Comparison of ENCODE assay signal across 8 mouse cellular contexts in the genomic region with DNA sequence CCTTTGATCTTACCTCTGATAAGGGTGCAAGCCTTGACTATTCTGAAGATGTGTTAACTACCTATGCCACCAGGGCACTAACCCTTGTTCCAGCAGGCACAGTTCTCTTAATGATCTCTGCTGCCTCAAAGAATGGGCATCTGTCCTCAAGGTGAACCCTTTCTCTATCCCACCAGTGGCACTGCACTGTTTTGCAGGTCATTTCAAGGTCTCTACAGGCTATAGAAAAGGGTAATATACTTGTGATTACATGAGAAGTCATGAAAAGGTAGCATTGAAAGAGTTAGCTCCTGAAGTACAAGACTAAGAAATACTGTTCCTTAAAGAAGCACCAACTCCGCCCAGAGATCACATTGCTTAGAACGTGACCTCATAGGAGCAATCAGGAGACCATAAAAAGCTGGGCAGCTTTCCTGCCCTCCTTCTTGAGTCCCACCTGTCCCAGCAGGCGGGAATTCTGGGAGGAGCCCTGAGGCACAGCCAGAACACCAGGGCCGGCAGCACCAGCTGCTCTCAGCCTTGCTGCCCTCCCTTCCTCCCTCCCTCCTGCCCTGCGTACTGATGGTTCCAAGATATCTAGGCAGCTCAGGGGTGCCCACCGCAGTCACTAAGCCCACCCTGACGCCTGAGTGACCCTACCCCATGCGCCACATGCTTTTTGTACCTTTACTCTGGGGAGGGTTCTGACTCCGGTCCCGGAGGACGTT.
DNase-seq lines count a peak whose midpoint lies in the region; ATAC-seq and TF ChIP-seq lines count a peak whose summit lies in the region.

No protein-coding gene starts in this region.

- H3K9ac ChIP-seq in liver, adult 2 months (ENCODE audit: low read depth, low read length), result peak overlapping the region; percentile 44
- peak overlapping the region; percentile 71 for H3K9ac ChIP-seq in forebrain, embryonic 13.5 days
- peak overlapping the region; percentile 68 for H3K9ac ChIP-seq in hindbrain, embryonic 16.5 days (ENCODE audit: low read depth, low read length)
- peak overlapping the region; percentile 21; the same call in 1 of the 2 replicates for H3K9ac ChIP-seq in liver, embryonic 15.5 days
- H3K9ac ChIP-seq in neural tube, embryonic 13.5 days, result peak overlapping the region; percentile 75

- WGBS in liver, adult 2 months, result 65% methylated on average over 11 of the region's 11 CpGs
- 14% methylated on average over 11 of the region's 11 CpGs for WGBS in forebrain, embryonic 13.5 days
- WGBS in hindbrain, embryonic 16.5 days, result 17% methylated on average over 11 of the region's 11 CpGs
- WGBS in liver, embryonic 15.5 days (ENCODE audit: insufficient replicate concordance), result 8% methylated on average over 11 of the region's 11 CpGs
- 6% methylated on average over 11 of the region's 11 CpGs for WGBS in neural tube, embryonic 13.5 days

- no peaks in the 10 kb centered on the region for H3K36me3 ChIP-seq in liver, adult 2 months (ENCODE audit: control insufficient read depth, insufficient read depth, low read length)
- H3K36me3 ChIP-seq in forebrain, embryonic 13.5 days (ENCODE audit: poor library complexity, severe bottlenecking), result 0 out of 2 replicates have a peak, but pooled peaks cover 4% of the 10 kb centered on the region
- H3K36me3 ChIP-seq in hindbrain, embryonic 16.5 days (ENCODE audit: control insufficient read depth, insufficient read depth, low read length), result no peaks in the 10 kb centered on the region
- H3K36me3 ChIP-seq in liver, embryonic 15.5 days (replicated peaks), result no peaks in the 10 kb centered on the region
- H3K36me3 ChIP-seq in neural tube, embryonic 13.5 days, result no peaks in the 10 kb centered on the region

- H3K9me3 ChIP-seq in forebrain, embryonic 13.5 days (replicated peaks), result no peaks in the 10 kb centered on the region
- no peaks in the 10 kb centered on the region for H3K9me3 ChIP-seq in hindbrain, embryonic 16.5 days (ENCODE audit: control insufficient read depth, low read length)
- no peaks in the 10 kb centered on the region for H3K9me3 ChIP-seq in liver, embryonic 15.5 days (replicated peaks)
- H3K9me3 ChIP-seq in neural tube, embryonic 13.5 days, result no peaks in the 10 kb centered on the region

- TF ChIP-seq CTCF in liver, adult 2 months (IDR thresholded peaks at IDR 0.05; ENCODE audit: low read depth, low read length), result no peak

- H3K4me1 ChIP-seq in liver, adult 2 months (ENCODE audit: control insufficient read depth, insufficient read depth, low read length), result peaks cover under 1% of the 10 kb centered on the region; the same call in 1 of the 2 replicates
- peaks cover 47% of the 10 kb centered on the region for H3K4me1 ChIP-seq in forebrain, embryonic 13.5 days
- H3K4me1 ChIP-seq in hindbrain, embryonic 16.5 days (ENCODE audit: control insufficient read depth, insufficient read depth, low read depth, low read length), result peaks cover 24% of the 10 kb centered on the region
- H3K4me1 ChIP-seq in liver, embryonic 15.5 days (replicated peaks), result no peaks in the 10 kb centered on the region; the same call in 1 of the 2 replicates
- H3K4me1 ChIP-seq in neural tube, embryonic 13.5 days (replicated peaks), result peaks cover 42% of the 10 kb centered on the region

- no peak for DNase-seq in liver, adult 2 months (ENCODE audit: extremely low read depth, low read depth, low spot score)
- DNase-seq in liver (no peak), adipocyte (ENCODE audit: low spot score) (no peak)

- H3K27ac ChIP-seq in liver, adult 2 months (replicated peaks; ENCODE audit: insufficient read depth, low read depth, low read length), result peak overlapping the region; percentile 63
- peak overlapping the region; percentile 93 for H3K27ac ChIP-seq in forebrain, embryonic 13.5 days
- peak overlapping the region; percentile 80 for H3K27ac ChIP-seq in hindbrain, embryonic 16.5 days (ENCODE audit: low read depth, low read length)
- H3K27ac ChIP-seq in liver, embryonic 15.5 days (replicated peaks), result peak overlapping the region; percentile 48; the same call in 1 of the 2 replicates
- peak overlapping the region; percentile 92 for H3K27ac ChIP-seq in neural tube, embryonic 13.5 days (replicated peaks)

- peak overlapping the region; percentile 83 for H3K4me2 ChIP-seq in forebrain, embryonic 13.5 days
- peak overlapping the region; percentile 78 for H3K4me2 ChIP-seq in hindbrain, embryonic 16.5 days (ENCODE audit: low read length)
- H3K4me2 ChIP-seq in liver, embryonic 15.5 days, result peak overlapping the region; percentile 59
- peak overlapping the region; percentile 81 for H3K4me2 ChIP-seq in neural tube, embryonic 13.5 days

- H3K4me3 ChIP-seq in liver, adult 2 months (ENCODE audit: insufficient read depth, low read depth, low read length), result peak overlapping the region; percentile 63
- H3K4me3 ChIP-seq in forebrain, embryonic 13.5 days, result peak overlapping the region; percentile 40
- peak overlapping the region; percentile 43 for H3K4me3 ChIP-seq in hindbrain, embryonic 16.5 days (ENCODE audit: low read length)
- peak overlapping the region; percentile 53 for H3K4me3 ChIP-seq in liver, embryonic 15.5 days (replicated peaks)
- peak overlapping the region; percentile 45 for H3K4me3 ChIP-seq in neural tube, embryonic 13.5 days

- no peaks in the 10 kb centered on the region for H3K79me2 ChIP-seq in liver, adult 2 months (ENCODE audit: control insufficient read depth, insufficient read depth, low read length)

- TF ChIP-seq POLR2A in liver, adult 2 months (IDR thresholded peaks at IDR 0.05; ENCODE audit: extremely low read depth, insufficient read depth, low read length), result no peak

- peak; percentile 60 for ATAC-seq in cerebellum, adult (ENCODE audit: insufficient number of reproducible peaks, low FRiP score, low TSS enrichment)
- peak; percentile 76 for ATAC-seq in forebrain, embryonic 13.5 days
- peak; percentile 73 for ATAC-seq in hindbrain, embryonic 16.5 days
- ATAC-seq in liver, embryonic 15.5 days (ENCODE audit: insufficient read depth), result 0 out of 2 replicates have a peak, but pooled peaks have one; percentile 18
- peak; percentile 74 for ATAC-seq in neural tube, embryonic 13.5 days (ENCODE audit: low read depth)

- no peaks in the 10 kb centered on the region for H3K27me3 ChIP-seq in liver, adult 2 months (ENCODE audit: control insufficient read depth, insufficient read depth, low read length)
- no peaks in the 10 kb centered on the region for H3K27me3 ChIP-seq in forebrain, embryonic 13.5 days
- no peaks in the 10 kb centered on the region for H3K27me3 ChIP-seq in hindbrain, embryonic 16.5 days (replicated peaks; ENCODE audit: control insufficient read depth, insufficient read depth, low read length)
- no peaks in the 10 kb centered on the region for H3K27me3 ChIP-seq in liver, embryonic 15.5 days
- no peaks in the 10 kb centered on the region for H3K27me3 ChIP-seq in neural tube, embryonic 13.5 days

Comparison
In these comparisons a context has a peak if more than half of its experiments do, and no peak if none do; other contexts are left out.
1. H3K9ac ChIP-seq: peak in every context shown above with its lines; median percentile 75 in neural tube, embryonic 13.5 days; 71 in forebrain, embryonic 13.5 days; 68 in hindbrain, embryonic 16.5 days; 44 in liver, adult 2 months; 21 in liver, embryonic 15.5 days.
2. ATAC-seq: peak in every context shown above with its lines; median percentile 76 in forebrain, embryonic 13.5 days; 74 in neural tube, embryonic 13.5 days; 73 in hindbrain, embryonic 16.5 days; 60 in cerebellum, adult; 18 in liver, embryonic 15.5 days.